15 mouse cellular contexts compared by ENCODE assay signal in the genomic region with DNA sequence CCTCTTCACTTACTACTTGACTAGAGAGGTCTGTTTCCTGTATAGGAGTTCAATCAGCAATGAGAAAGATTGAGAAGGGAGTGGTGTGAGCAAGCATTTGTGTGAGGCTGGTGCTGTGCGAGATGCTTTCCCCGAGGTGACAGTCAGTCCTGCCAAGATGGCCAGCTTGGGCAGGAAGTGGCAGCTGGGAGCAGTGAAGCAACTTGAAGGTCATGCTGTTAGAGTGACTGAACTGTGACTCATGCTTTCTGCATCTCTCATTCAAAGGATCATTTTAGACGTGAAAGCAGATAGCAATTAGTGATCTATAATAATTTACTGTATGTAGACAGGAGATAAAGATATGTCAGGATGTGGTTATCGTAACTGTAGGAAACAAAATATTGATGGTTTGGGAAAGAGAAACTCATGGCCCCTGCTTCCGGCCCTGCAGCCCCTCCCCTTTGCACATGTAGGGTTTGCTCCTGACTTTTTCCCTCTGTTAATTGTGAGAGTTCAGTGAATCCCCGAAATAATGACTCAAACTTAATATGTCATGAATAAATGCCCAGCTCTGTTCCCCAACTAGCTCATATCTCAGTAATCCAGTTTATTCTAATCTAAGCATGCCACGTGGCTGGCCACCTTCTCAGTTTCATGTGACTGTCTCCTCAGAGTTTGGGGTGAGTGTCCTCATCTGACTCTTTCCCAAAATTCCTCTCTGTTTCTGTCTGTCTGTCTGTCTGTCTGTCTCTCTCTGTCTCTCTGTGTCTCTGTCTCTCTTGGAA. TPM values are rescaled to one million over a fixed set of nuclear protein-coding genes. Genes with fewer than 3 reads are reported as not detected.
DNase-seq lines count a peak whose midpoint lies in the region; ATAC-seq and TF ChIP-seq lines count a peak whose summit lies in the region.
"Had no signal": no experiment of that assay in that cellular context is flagged by ENCODE, and none has a peak within 500 bp of the region (broad histone marks: within the 10 kb centered on the region; RNA-seq: fewer than 3 reads in every experiment).

No protein-coding gene starts in this region.

- DNase-seq in A20 (ENCODE audit: low read depth, low spot score) (peak; percentile 12), G1E (ENCODE audit: low spot score) (peak; percentile 32)
- DNase-seq in adrenal gland, postnatal 14 days = peak; percentile 49
- no peak for DNase-seq in embryo, embryonic 10 days (ENCODE audit: low spot score)
- DNase-seq in forebrain, embryonic 14.5 days (ENCODE audit: low spot score) = no peak
- DNase-seq: cerebellum, adult 9-11 months; liver, postnatal 0 days; thymus, adult 2 months had no signal

- 86% methylated on average over 7 of the region's 7 CpGs for WGBS in forebrain, embryonic 14.5 days
- WGBS in forebrain, embryonic 16.5 days = 91% methylated on average over 7 of the region's 7 CpGs

- TF ChIP-seq CTCF in G1E (IDR thresholded peaks at IDR 0.05; ENCODE audit: low read depth, low read length) = no peak

- H3K9ac ChIP-seq in forebrain, embryonic 14.5 days (ENCODE audit: low read length) = no peak overlapping the region
- H3K9ac ChIP-seq in forebrain, embryonic 16.5 days (replicated peaks; ENCODE audit: low read depth, low read length) = no peak overlapping the region
- H3K9ac ChIP-seq: embryonic facial prominence, embryonic 12.5 days; hindbrain, embryonic 15.5 days; kidney, embryonic 15.5 days; liver, postnatal 0 days had no signal

- H3K4me1 ChIP-seq in G1E (ENCODE audit: insufficient read depth, low read depth, low read length) = peaks cover 59% of the 10 kb centered on the region
- H3K4me1 ChIP-seq in forebrain, embryonic 14.5 days (ENCODE audit: control insufficient read depth, insufficient read depth, low read length) = no peaks in the 10 kb centered on the region
- no peaks in the 10 kb centered on the region for H3K4me1 ChIP-seq in forebrain, embryonic 16.5 days (replicated peaks; ENCODE audit: control insufficient read depth, insufficient read depth, low read length)
- H3K4me1 ChIP-seq: embryonic facial prominence, embryonic 12.5 days; kidney, embryonic 15.5 days had no signal

- ATAC-seq in G1E (ENCODE audit: extremely low read depth, insufficient number of reproducible peaks, low FRiP score, poor library complexity, severe bottlenecking) = peak; percentile 87
- peak; percentile 31; the same call in 1 of the 2 replicates for ATAC-seq in megakaryocyte, adult 5-6 weeks (ENCODE audit: poor library complexity, severe bottlenecking)
- no peak for ATAC-seq in forebrain, embryonic 14.5 days
- ATAC-seq in forebrain, embryonic 16.5 days = no peak
- ATAC-seq: liver, postnatal 0 days had no signal

- no peak overlapping the region for H3K4me2 ChIP-seq in forebrain, embryonic 14.5 days (ENCODE audit: low read length)
- H3K4me2 ChIP-seq in forebrain, embryonic 16.5 days (ENCODE audit: low read length) = no peak overlapping the region
- H3K4me2 ChIP-seq: embryonic facial prominence, embryonic 12.5 days; hindbrain, embryonic 15.5 days; kidney, embryonic 15.5 days had no signal

- H3K9me3 ChIP-seq in G1E (replicated peaks) = no peaks in the 10 kb centered on the region
- no peaks in the 10 kb centered on the region for H3K9me3 ChIP-seq in forebrain, embryonic 14.5 days (replicated peaks; ENCODE audit: control insufficient read depth, low read length)
- no peaks in the 10 kb centered on the region for H3K9me3 ChIP-seq in forebrain, embryonic 16.5 days (ENCODE audit: control insufficient read depth, low read length)
- H3K9me3 ChIP-seq: embryonic facial prominence, embryonic 12.5 days; hindbrain, embryonic 15.5 days; kidney, embryonic 15.5 days; limb, embryonic 10.5 days had no signal

- no peak overlapping the region for H3K27ac ChIP-seq in forebrain, embryonic 14.5 days (ENCODE audit: low read depth, low read length)
- H3K27ac ChIP-seq in forebrain, embryonic 16.5 days (ENCODE audit: low read length) = no peak overlapping the region
- H3K27ac ChIP-seq: embryonic facial prominence, embryonic 12.5 days; hindbrain, embryonic 15.5 days; kidney, embryonic 15.5 days; limb, embryonic 10.5 days; macrophage had no signal

- peak overlapping the region; percentile 53; the same call in 1 of the 2 replicates for H3K4me3 ChIP-seq in G1E (ENCODE audit: low read depth, low read length)
- no peak overlapping the region for H3K4me3 ChIP-seq in forebrain, embryonic 14.5 days (ENCODE audit: low read depth, low read length)
- H3K4me3 ChIP-seq in forebrain, embryonic 16.5 days (replicated peaks; ENCODE audit: low read length) = no peak overlapping the region
- H3K4me3 ChIP-seq: embryonic facial prominence, embryonic 12.5 days; hindbrain, embryonic 15.5 days; kidney, embryonic 15.5 days; limb, embryonic 10.5 days had no signal

- H3K27me3 ChIP-seq in G1E (ENCODE audit: insufficient read depth, low read length) = no peaks in the 10 kb centered on the region
- H3K27me3 ChIP-seq in forebrain, embryonic 14.5 days (replicated peaks; ENCODE audit: control insufficient read depth, insufficient read depth, low read length) = no peaks in the 10 kb centered on the region
- no peaks in the 10 kb centered on the region for H3K27me3 ChIP-seq in forebrain, embryonic 16.5 days (replicated peaks; ENCODE audit: control insufficient read depth, insufficient read depth, low read length)
- H3K27me3 ChIP-seq: embryonic facial prominence, embryonic 12.5 days; hindbrain, embryonic 15.5 days; kidney, embryonic 15.5 days had no signal

- peaks cover 52% of the 10 kb centered on the region for H3K36me3 ChIP-seq in G1E (replicated peaks)
- H3K36me3 ChIP-seq in forebrain, embryonic 14.5 days (ENCODE audit: control insufficient read depth, insufficient read depth, low read length) = peaks cover 15% of the 10 kb centered on the region; the same call in 1 of the 2 replicates
- no peaks in the 10 kb centered on the region for H3K36me3 ChIP-seq in forebrain, embryonic 16.5 days (ENCODE audit: control insufficient read depth, insufficient read depth)
- H3K36me3 ChIP-seq: hindbrain, embryonic 15.5 days had no signal

RNA-seq across cellular contexts. Expression of a gene that starts 11.5 kb away (rescaled TPM):
- total RNA-seq in G1E (2014; fragmentation: Nextera tagmentation) (76.8 and 87.4 TPM in 2 replicates), G1E (2017) (48.1 and 51.1 TPM in 2 replicates)
- 12.4 and 13.1 TPM in 2 replicates for polyA plus RNA-seq in G1E (2012)
- 9.6 and 10.9 TPM in 2 replicates for total RNA-seq in adrenal gland, postnatal 14 days (2021)
- total RNA-seq in megakaryocyte, adult 5-6 weeks (2015) = 12.1 and 16.4 TPM in 2 replicates
- 9.2 and 11.8 TPM in 2 replicates for total RNA-seq in megakaryocyte, adult 5-6 weeks (2017)
- polyA plus RNA-seq in forebrain, embryonic 14.5 days (2014; fragmentation: Nextera tagmentation; extraction: Ambion mirVana) = 9.8 and 11.9 TPM in 2 replicates
- polyA plus RNA-seq in forebrain, embryonic 16.5 days (2015; fragmentation: Nextera tagmentation; extraction: Ambion mirVana) = 12.3 and 15.3 TPM in 2 replicates

RNA-seq across cellular contexts. Expression of a gene that starts 45.4 kb away (rescaled TPM):
- total RNA-seq in G1E (2014; fragmentation: Nextera tagmentation) (38.1 and 49.1 TPM in 2 replicates), G1E (2017) (74.7 and 79.9 TPM in 2 replicates)
- 22.7 and 32.5 TPM in 2 replicates for polyA plus RNA-seq in G1E (2012)
- total RNA-seq in adrenal gland, postnatal 14 days (2021) = 10.7 and 12.5 TPM in 2 replicates
- total RNA-seq in megakaryocyte, adult 5-6 weeks (2015) = 15.0 and 16.1 TPM in 2 replicates
- total RNA-seq in megakaryocyte, adult 5-6 weeks (2017) = 12.2 and 17.2 TPM in 2 replicates
- 6.7 and 8.0 TPM in 2 replicates for polyA plus RNA-seq in forebrain, embryonic 14.5 days (2014; fragmentation: Nextera tagmentation; extraction: Ambion mirVana)
- polyA plus RNA-seq in forebrain, embryonic 16.5 days (2015; fragmentation: Nextera tagmentation; extraction: Ambion mirVana) = 5.4 and 6.2 TPM in 2 replicates

RNA-seq across cellular contexts. Expression of a gene that starts 47.1 kb away (rescaled TPM):
- 72.5 and 79.2 TPM in 2 replicates for total RNA-seq in G1E (2014; fragmentation: Nextera tagmentation)
- 120 and 132 TPM in 2 replicates for total RNA-seq in G1E (2017)
- 7.8 and 8.7 TPM in 2 replicates for polyA plus RNA-seq in G1E (2012)
- total RNA-seq in adrenal gland, postnatal 14 days (2021) = 57.5 and 66.8 TPM in 2 replicates
- total RNA-seq in megakaryocyte, adult 5-6 weeks (2015) = 47.1 and 50.1 TPM in 2 replicates
- total RNA-seq in megakaryocyte, adult 5-6 weeks (2017) = 60.6 and 77.7 TPM in 2 replicates
- polyA plus RNA-seq in forebrain, embryonic 14.5 days (2014; fragmentation: Nextera tagmentation; extraction: Ambion mirVana) = 123 and 124 TPM in 2 replicates
- 114 and 118 TPM in 2 replicates for polyA plus RNA-seq in forebrain, embryonic 16.5 days (2015; fragmentation: Nextera tagmentation; extraction: Ambion mirVana)

Comparison
In these comparisons a context has a peak if more than half of its experiments do, and no peak if none do; other contexts are left out.
1. DNase-seq: peak in A20 (single experiment), G1E (single experiment) and adrenal gland, postnatal 14 days (single experiment); none in embryo, embryonic 10 days (single experiment) and forebrain, embryonic 14.5 days (single experiment).
2. ATAC-seq: peak in G1E (single experiment) and megakaryocyte, adult 5-6 weeks (single experiment); none in forebrain, embryonic 14.5 days (single experiment) and forebrain, embryonic 16.5 days (single experiment).